Mouse (Mus musculus) limb, embryonic 15.5 days (tissue): Measurements from ENCODE around the gene Chpt1. TPM values are rescaled to one million over a fixed set of nuclear protein-coding genes. Genes with fewer than 3 reads are reported as not detected.

Source experiments
- polyA plus RNA-seq: library from polyadenylated mRNA; unstranded; fragments of >200 nt; fragmentation: Nextera tagmentation; extraction: Ambion mirVana; gene quantifications from 2 replicates; pipeline ENCODE4 v1.2.1, GENCODE M21; 2015

The Chpt1 gene
- polyA plus RNA-seq, 1 experiment from 2014 or later, result 27.9 TPM

Other genes with a start within 250 kb of the Chpt1 start
- 1.5 and 2.5 TPM in 2 replicates for gene Dram1, start 125.0 kb downstream of the Chpt1 start, polyA plus RNA-seq
- 8.6 and 9.1 TPM in 2 replicates for gene Gnptab, start 124.9 kb downstream of the Chpt1 start, polyA plus RNA-seq
- 0.17 TPM in 1 of 2 replicates, not detected in the other for gene Sycp3, start 44.5 kb downstream of the Chpt1 start, polyA plus RNA-seq
- gene Mybpc1, start 101.1 kb upstream of the Chpt1 start, polyA plus RNA-seq, result 69.8 and 231 TPM in 2 replicates
- gene Spic, start 180.9 kb upstream of the Chpt1 start, polyA plus RNA-seq, result 0.27 and 0.38 TPM in 2 replicates
- 247 and 258 TPM in 2 replicates for gene Arl1, start 226.8 kb upstream of the Chpt1 start, polyA plus RNA-seq